Mouse (Mus musculus) heart, postnatal 4 days (tissue): Measurements from ENCODE around the gene Ficd. TPM values are rescaled to one million over a fixed set of nuclear protein-coding genes. Genes with fewer than 3 reads are reported as not detected.

Experiments
- DNase-seq: peaks from one replicate; pipeline ENCODE4 v3.0.0; 2021
- total RNA-seq, 2 experiments: library from RNA; stranded (reverse); gene quantifications; 2 replicates each; pipeline ENCODE4 v1.2.3; 2021

Ficd gene
- total RNA-seq: 1 to 10 TPM; 3.9 to 4.4 TPM

- peak; percentile 95 for DNase-seq
These were observed at the start of gene Ficd for GRCm38 (mm10) chr5:113735345-113736112. Ficd (plus strand) TSS chr5:113735803.

- no peak for DNase-seq
These were observed 48.1 kb upstream of the Ficd start for GRCm38 (mm10) chr5:113687514-113687913.

- no peak for DNase-seq
These were observed 45.5 kb upstream of the Ficd start for GRCm38 (mm10) chr5:113690069-113690548.

- no peak for DNase-seq
These were observed 44.7 kb upstream of the Ficd start for GRCm38 (mm10) chr5:113690866-113691265.

GRCm38 (mm10) chr5:113693196-113693755, 42.3 kb upstream of the Ficd start:
- DNase-seq: no peak

GRCm38 (mm10) chr5:113694000-113694399, 41.6 kb upstream of the Ficd start:
- no peak for DNase-seq

- DNase-seq: no peak
These were observed 41.2 kb upstream of the Ficd start for GRCm38 (mm10) chr5:113694415-113694814.

GRCm38 (mm10) chr5:113700388-113701023, 35.1 kb upstream of the Ficd start:
- no peak for DNase-seq

- DNase-seq: peak; percentile 18
These were observed 31.6 kb upstream of the Ficd start for GRCm38 (mm10) chr5:113703803-113704585.

- no peak for DNase-seq
These were observed 22.7 kb upstream of the Ficd start for GRCm38 (mm10) chr5:113712861-113713260.

- DNase-seq: peak; percentile 54
These were observed 18.8 kb upstream of the Ficd start for GRCm38 (mm10) chr5:113716581-113717388.

GRCm38 (mm10) chr5:113719221-113719661, 16.4 kb upstream of the Ficd start:
- no peak for DNase-seq

GRCm38 (mm10) chr5:113722224-113723013, 13.2 kb upstream of the Ficd start:
- DNase-seq: no peak

GRCm38 (mm10) chr5:113723567-113724237, 11.9 kb upstream of the Ficd start:
- no peak for DNase-seq

- peak; percentile 89 for DNase-seq
These were observed 11.2 kb upstream of the Ficd start, which contains the start of gene 1700069L16Rik for GRCm38 (mm10) chr5:113724446-113724845. 1700069L16Rik (minus strand) TSS chr5:113724772.

GRCm38 (mm10) chr5:113725417-113725816, 10.2 kb upstream of the Ficd start:
- DNase-seq: no peak

GRCm38 (mm10) chr5:113726618-113727017, 9.0 kb upstream of the Ficd start:
- no peak for DNase-seq

- no peak for DNase-seq
These were observed 8.4 kb upstream of the Ficd start for GRCm38 (mm10) chr5:113727238-113727637.

- DNase-seq: no peak
These were observed 7.6 kb upstream of the Ficd start for GRCm38 (mm10) chr5:113728011-113728410.

- DNase-seq: no peak
These were observed 6.9 kb upstream of the Ficd start for GRCm38 (mm10) chr5:113728691-113729090.
